Mouse (Mus musculus) bone marrow, adult 2 months (tissue): ENCODE data around the gene Map7.

Experiments used
- CTCF ChIP-seq: fragments of 200-500 bp; IDR thresholded peaks from 2 replicates; pipeline ENCODE4 v1.5.1; 2011; ENCODE audit warnings: low read length, control low read depth; ENCODE audit not compliant: control insufficient read depth, insufficient read depth
- POLR2A ChIP-seq: fragments of 200-500 bp; IDR thresholded peaks from 2 replicates; pipeline ENCODE4 v1.6.1; 2011; ENCODE audit warnings: low read depth, mild to moderate bottlenecking, control low read depth, low read length, borderline replicate concordance; ENCODE audit not compliant: control insufficient read depth

GRCm38 (mm10) chr10:20158756-20159155, 10.5 kb downstream of the Map7 start:
- TF ChIP-seq CTCF = no peak
- TF ChIP-seq POLR2A = no peak
